8 mouse cellular contexts compared by ENCODE assay signal in the genomic region with DNA sequence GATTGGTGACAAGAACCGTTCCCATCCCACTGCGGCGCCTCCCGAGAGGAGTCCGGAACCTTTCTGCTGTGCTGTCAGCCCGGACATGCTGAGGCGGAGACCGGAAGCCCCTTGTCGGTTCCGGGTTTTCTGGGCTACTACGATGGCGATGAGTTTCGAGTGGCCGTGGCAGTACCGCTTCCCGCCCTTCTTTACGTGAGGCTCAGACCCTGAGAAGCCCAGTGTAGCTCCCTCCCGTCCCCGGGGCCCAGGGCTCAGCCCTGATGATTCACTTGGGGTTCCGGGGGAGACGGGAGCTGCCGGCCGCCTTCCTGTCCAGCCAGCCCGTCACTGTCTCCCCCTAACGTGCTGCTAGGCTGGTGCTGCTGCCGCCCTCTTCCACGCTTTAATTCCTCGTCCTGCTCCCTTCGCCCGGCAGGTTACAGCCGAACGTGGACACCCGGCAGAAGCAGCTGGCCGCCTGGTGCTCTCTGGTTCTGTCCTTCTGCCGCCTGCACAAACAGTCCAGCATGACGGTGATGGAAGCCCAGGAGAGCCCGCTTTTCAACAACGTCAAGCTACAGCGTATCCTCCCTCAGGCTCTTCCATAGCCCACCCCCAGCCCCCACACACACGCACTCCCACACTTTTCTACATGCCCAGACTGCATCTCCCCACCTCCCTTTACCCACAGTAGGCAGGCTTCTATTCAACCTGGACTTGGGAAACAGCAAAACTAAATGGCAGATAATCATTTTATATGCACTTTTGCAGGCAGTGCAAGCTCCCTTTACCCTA. TPM values are rescaled to one million over a fixed set of nuclear protein-coding genes. Genes with fewer than 3 reads are reported as not detected.
DNase-seq lines count a peak whose midpoint lies in the region; ATAC-seq lines count a peak whose summit lies in the region.

Gene Vps25 (plus strand): TSS at position 95 of the 777 bp plus-strand sequence.

- DNase-seq in adipocyte (ENCODE audit: low spot score) = peak; percentile 88
- peak; percentile 92 for DNase-seq in embryo, embryonic 10 days (ENCODE audit: low spot score)
- DNase-seq in gastrocnemius, postnatal 14 days = peak; percentile 85
- peak; percentile 81 to 91 for DNase-seq in left cerebral cortex, postnatal 10 days (ENCODE audit: extremely low spot score in 1 of 2, low spot score in 2 of 2)
- peak; percentile 92 for DNase-seq in right cerebral cortex, postnatal 10 days (ENCODE audit: low spot score in 2 of 2)
- DNase-seq in urinary bladder, postnatal 36 days (ENCODE audit: low spot score in 2 of 2) = peak; percentile 84 to 87

- peak; percentile 93 for ATAC-seq in inflammation-experienced regulatory T-cells, adult 6 months
- peak; percentile 97 for ATAC-seq in megakaryocyte progenitor cell, adult 5-6 weeks (replicated peaks; ENCODE audit: poor library complexity)

- intact Hi-C loops in gastrocnemius, postnatal 14 days (cut with DNase I; ENCODE audit: low total_unique reads) = no loop called here
- intact Hi-C loops in left cerebral cortex, postnatal 10 days (cut with DNase I) = no loop called here

RNA-seq across cellular contexts. Expression of gene Vps25, which starts in this region (rescaled TPM):
- total RNA-seq in gastrocnemius, postnatal 14 days (2021) = 10 to 100 TPM; 38.1 to 39.0 TPM
- 100 to 1,000 TPM; 134 to 144 (median 138) TPM for polyA plus RNA-seq in inflammation-experienced regulatory T-cells, adult 6 months (2017; shearing (Covaris generic))
- 10 to 100 TPM; 80.9 to 82.0 TPM for total RNA-seq in left cerebral cortex, postnatal 10 days (2021)
- total RNA-seq in megakaryocyte progenitor cell, adult 5-6 weeks (2015) = 261 and 263 TPM in 2 replicates
- 70.4 and 86.9 TPM in 2 replicates for total RNA-seq in megakaryocyte progenitor cell, adult 5-6 weeks (2017)

Comparison
In these comparisons a context has a peak if more than half of its experiments do, and no peak if none do; other contexts are left out.
1. Peak in every context shown above with its lines: DNase-seq and ATAC-seq.